Mouse (Mus musculus) frontal cortex, adult 2 months (tissue): ENCODE results near the gene Rbm4b. TPM values are rescaled to one million over a fixed set of nuclear protein-coding genes. Genes with fewer than 3 reads are reported as not detected.
A peak's percentile ranks its signal among the peaks of the same experiment; 100 is the strongest.
"Not testable (repeated sequence)": the region's sequence is repeated elsewhere in the genome, so short reads cannot be mapped to it uniquely, and the experiment has no call there.

Experiments
- DNase-seq, 2 experiments: peaks; one replicate each; pipeline ENCODE4 v3.0.0; 2022; ENCODE audit warnings: low spot score in 1 of 2; ENCODE audit errors: extremely low spot score in 1 of 2
- polyA plus RNA-seq: library from polyadenylated mRNA; depleted of rRNA; stranded (reverse); fragments of >200 nt; gene quantifications from 2 replicates; pipeline ENCODE4 v1.2.3, GENCODE M21; 2012; rRNA removed

The Rbm4b gene
- polyA plus RNA-seq, 1 experiment, result 25.3 TPM

DNA sequence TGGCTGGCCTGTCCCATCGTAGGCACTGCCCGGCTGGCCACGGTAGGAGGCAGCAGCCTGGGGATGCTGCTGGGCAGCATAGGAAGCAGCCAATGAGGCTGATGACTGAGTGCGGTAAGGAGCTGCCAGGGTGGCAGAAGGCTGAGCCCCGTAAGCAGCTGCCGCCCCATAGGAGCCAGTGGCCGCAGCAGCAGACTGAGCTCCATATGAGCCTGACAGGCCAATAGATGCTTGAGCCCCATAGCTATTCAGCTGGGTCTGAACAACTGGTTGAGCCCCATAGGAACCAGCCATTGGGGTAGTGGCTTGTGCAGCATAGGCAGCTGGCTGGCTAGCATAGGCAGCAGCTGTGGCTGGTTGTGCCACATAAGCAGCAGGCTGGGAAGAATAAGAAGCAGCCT, 46.4 kb downstream of the Rbm4b start:
- no peak for DNase-seq

DNA sequence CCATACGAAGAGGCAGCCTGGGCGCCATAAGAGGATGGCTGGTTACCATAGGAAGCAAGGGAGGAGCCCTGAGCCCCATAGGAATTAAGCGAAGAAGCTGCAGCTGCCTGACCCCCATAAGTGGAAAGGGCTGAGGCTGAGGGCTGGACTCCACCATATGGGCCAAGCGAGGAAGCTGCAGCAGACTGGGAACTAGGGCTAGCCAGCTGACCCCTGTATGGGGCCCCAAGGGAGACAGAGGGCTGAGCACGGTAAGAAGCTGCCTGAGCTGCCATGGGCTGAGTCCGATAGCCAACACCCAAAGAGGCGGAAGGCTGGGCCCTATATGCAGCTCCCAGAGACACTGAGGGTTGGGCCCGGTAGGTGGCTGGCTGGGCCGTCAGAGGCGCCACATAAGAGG, 47.0 kb downstream of the Rbm4b start:
- DNase-seq, result no peak

DNA sequence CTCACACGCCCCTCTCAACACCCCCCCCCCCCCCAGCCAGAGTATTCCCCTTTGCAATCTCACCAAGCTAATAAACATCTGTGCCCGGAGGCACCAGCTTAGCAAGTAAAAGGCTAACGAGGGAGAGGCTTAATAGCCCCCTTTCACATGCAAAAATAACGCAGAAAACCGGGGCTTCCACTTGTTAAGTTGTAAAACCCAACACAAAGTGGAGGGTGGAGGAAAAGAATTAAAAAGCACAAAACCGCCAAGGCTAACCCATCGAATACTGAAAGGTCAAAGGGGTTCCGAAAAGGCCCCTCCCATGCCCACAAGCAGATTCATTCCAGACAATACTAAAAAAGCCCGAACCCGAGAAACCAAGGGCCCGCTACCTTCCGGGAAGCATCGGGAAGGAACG, 54.0 kb downstream of the Rbm4b start:
- no peak for DNase-seq

DNA sequence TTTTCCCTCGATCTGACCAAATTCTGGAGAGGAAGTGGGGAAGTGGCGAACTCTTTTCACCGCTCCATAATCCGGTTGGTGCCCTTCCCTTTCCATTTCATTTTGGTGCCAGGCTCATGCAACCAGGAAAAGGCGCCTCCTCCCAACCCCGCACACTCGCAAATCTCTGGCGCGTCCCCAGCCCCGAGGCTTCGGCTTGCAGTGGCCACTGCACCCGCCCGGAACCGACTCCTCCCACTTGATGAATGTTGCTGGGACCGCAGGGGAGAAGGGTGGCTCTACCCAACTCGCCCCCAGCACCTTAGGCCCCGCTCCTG, 54.4 kb downstream of the Rbm4b start:
- DNase-seq, result no peak

DNA sequence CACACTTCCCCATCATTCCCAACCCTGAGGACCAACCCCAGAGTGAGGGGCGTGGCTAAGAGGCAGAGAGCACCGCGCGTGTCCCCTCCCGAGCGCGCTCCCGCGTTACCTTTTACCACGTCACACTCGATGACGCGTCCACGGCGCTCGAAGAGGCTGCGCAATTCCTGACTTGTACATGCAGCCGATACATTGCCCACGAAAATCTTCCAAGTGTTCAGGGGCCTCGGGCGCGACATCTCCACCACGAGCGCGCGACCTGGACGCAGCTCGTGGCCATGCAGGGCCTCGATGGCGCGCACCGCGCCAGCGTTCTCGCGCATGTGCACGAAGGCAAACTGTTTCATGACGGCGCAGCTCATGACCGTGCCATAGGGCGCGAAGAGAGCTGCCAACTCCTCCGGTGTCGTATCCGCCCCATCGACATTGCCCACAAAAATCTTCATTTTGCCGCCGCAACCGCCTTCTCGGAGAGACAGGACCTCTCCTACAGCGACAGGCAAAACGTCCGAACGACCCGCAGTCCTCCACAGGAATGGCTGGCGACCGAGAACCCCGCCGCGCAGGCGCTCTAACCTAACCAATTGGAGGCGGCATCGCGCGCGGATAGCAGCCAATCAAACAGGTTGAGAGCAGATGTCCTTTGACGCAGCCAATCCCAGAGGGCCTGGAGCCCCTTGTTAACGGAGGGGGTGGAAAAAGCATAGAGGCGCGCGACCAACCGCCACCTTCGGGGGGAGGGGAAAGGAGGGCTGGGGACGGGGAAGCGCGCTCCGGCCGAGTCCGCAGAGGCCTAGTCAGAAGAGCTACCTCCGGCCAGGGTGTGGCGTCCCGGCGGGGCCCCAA, 55.0 kb downstream of the Rbm4b start, which contains the start of the genes Gm21992 and Rbm14:
Gm21992 (minus strand) TSS at position 550 of the 846 bp plus-strand sequence.
Rbm14 (minus strand) TSS at position 572 of the 846 bp plus-strand sequence.
- peak; percentile 97 to 99 for DNase-seq

DNA sequence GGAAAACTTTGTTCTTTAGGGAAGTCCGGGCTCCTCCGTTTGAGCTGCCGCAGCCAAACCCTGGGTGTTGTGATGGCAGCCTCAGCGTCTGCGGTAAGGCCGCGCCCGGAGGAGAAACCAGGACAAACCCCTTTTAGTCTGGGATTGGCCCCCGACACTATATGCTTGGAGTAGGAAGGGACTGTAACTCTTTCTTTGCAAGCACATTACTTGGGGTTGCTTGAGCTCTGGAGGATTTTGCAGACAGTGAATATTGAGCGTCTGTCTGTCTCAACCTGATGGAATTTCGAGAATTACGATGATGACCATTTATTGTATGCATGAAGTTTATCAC, 55.6 kb downstream of the Rbm4b start:
- DNase-seq, result no peak

DNA sequence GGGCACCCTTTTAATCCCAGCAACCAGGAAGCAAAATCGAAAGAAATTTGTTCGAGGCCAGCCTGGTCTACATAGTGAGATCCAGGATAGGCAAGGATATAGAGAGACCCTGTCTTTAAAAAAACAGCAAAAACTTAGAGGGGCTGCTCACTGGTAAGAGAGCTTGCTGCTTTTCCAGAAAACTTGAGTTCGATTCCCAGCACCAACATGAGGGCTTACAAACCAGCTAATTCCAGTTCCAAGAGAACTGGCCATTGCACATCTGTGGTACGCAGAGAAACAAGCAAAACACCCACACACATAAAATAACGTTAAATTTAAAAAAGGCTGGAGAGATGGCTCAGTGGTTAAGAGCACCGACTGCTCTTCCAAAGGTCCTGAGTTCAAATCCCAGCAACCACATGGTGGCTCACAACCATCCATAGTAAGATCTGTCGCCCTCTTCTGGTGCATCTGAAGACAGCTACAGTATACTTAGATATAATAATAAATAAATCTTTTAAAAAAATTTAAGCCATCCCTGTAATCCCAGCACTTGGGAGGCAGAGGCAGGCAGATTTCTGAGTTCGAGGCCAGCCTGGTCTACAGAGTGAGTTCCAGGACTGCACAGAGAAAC, 56.1 kb downstream of the Rbm4b start:
- not testable (repeated sequence) for DNase-seq

DNA sequence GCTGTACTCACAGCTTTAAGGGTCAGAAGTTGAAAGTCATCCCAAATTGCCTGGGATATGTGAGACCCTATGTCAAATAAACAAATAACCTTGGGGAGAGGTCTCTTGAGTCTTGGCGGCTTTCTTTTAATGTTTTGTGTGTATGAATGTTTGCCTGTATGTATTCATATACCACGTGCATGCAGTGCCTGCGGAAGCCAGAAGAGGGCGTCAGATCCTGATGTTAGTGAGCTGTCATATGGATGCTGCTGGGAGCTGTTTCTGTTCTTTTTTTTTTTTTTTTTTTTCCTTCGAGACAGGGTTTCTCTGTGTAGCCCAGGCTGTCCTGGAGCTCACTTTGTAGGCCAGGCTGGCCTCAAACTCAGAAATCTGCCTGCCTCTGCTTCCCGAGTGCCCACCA, 56.7 kb downstream of the Rbm4b start:
- DNase-seq, result no peak

Other genes with a start within 250 kb of the Rbm4b start
- 36.4 and 41.6 TPM in 2 replicates for gene Pcx, start 246.0 kb upstream of the Rbm4b start, polyA plus RNA-seq
- gene Lrfn4, start 140.8 kb upstream of the Rbm4b start, polyA plus RNA-seq, result 31.8 and 33.5 TPM in 2 replicates
- 49.4 and 54.8 TPM in 2 replicates for gene Rce1, start 130.9 kb upstream of the Rbm4b start, polyA plus RNA-seq
- 3.9 and 4.5 TPM in 2 replicates for gene Gm960, start 57.8 kb upstream of the Rbm4b start, polyA plus RNA-seq
- gene Sptbn2, start 45.3 kb upstream of the Rbm4b start, polyA plus RNA-seq, result 186 and 200 TPM in 2 replicates
- gene Rbm4, start 37.4 kb downstream of the Rbm4b start, polyA plus RNA-seq, result 64.7 and 65.5 TPM in 2 replicates
- gene Gm21992, start 55.1 kb downstream of the Rbm4b start, polyA plus RNA-seq, result 15.3 and 16.3 TPM in 2 replicates
- gene Rbm14, start 55.1 kb downstream of the Rbm4b start, polyA plus RNA-seq, result 26.8 and 28.0 TPM in 2 replicates
- 52.4 and 58.4 TPM in 2 replicates for gene Ccs, start 82.8 kb downstream of the Rbm4b start, polyA plus RNA-seq
- 1.6 and 1.9 TPM in 2 replicates for gene Ccdc87, start 82.9 kb downstream of the Rbm4b start, polyA plus RNA-seq
- 138 and 145 TPM in 2 replicates for gene Ctsf, start 98.6 kb downstream of the Rbm4b start, polyA plus RNA-seq
- 0.76 and 1.2 TPM in 2 replicates for gene Actn3, start 121.4 kb downstream of the Rbm4b start, polyA plus RNA-seq
- 40.9 and 41.3 TPM in 2 replicates for gene Zdhhc24, start 122.2 kb downstream of the Rbm4b start, polyA plus RNA-seq
- gene Bbs1, start 150.1 kb downstream of the Rbm4b start, polyA plus RNA-seq, result 32.7 and 36.4 TPM in 2 replicates
- 45.7 and 46.2 TPM in 2 replicates for gene Dpp3, start 171.8 kb downstream of the Rbm4b start, polyA plus RNA-seq
- gene Peli3, start 186.6 kb downstream of the Rbm4b start, polyA plus RNA-seq, result 13.7 and 15.0 TPM in 2 replicates
- gene Mrpl11, start 205.7 kb downstream of the Rbm4b start, polyA plus RNA-seq, result 52.3 and 64.9 TPM in 2 replicates
- 19.8 and 36.8 TPM in 2 replicates for gene Npas4, start 233.8 kb downstream of the Rbm4b start, polyA plus RNA-seq